Mouse (Mus musculus) kidney, postnatal 0 days (tissue): Measurements from ENCODE around the gene Ino80b. TPM values are rescaled to one million over a fixed set of nuclear protein-coding genes. Genes with fewer than 3 reads are reported as not detected.

Experiments used
- ATAC-seq: fragments of 200-750 bp; cut with Nextera tagmentation; replicated peaks from 2 replicates; pipeline ENCODE4 v1.8.0; 2017; ENCODE audit warnings: low read depth, moderate number of reproducible peaks, moderate TSS enrichment, moderate library complexity; ENCODE audit not compliant: low FRiP score
- DNase-seq: peaks from one replicate; pipeline ENCODE4 v3.0.0-alpha.2; 2016; ENCODE audit warnings: low spot score
- H3K27ac ChIP-seq: fragments of 300-500 bp; sonication (generic); 2 replicates; pipeline ENCODE4 v1.5.1; 2014; ENCODE audit warnings: mild to moderate bottlenecking
- H3K27me3 ChIP-seq: fragments of 300-500 bp; sonication (generic); 2 replicates; pipeline ENCODE4 v1.6.1; 2014; ENCODE audit warnings: low read length, mixed read lengths; ENCODE audit not compliant: insufficient read depth
- H3K36me3 ChIP-seq: fragments of 300-500 bp; sonication (generic); 2 replicates; pipeline ENCODE4 v1.6.1; 2014; ENCODE audit warnings: low read length, mixed read lengths; ENCODE audit not compliant: insufficient read depth
- H3K4me1 ChIP-seq: fragments of 300-500 bp; sonication (generic); replicated peaks from 2 replicates; pipeline ENCODE4 v1.6.1; 2014; ENCODE audit warnings: antibody characterized with exemption, low read length, mixed read lengths; ENCODE audit not compliant: insufficient read depth
- H3K4me2 ChIP-seq: fragments of 300-500 bp; sonication (generic); 2 replicates; pipeline ENCODE4 v1.6.1; 2014; ENCODE audit warnings: mild to moderate bottlenecking, low read length, moderate library complexity, mixed read lengths
- H3K4me3 ChIP-seq: fragments of 300-500 bp; sonication (generic); replicated peaks from 2 replicates; pipeline ENCODE4 v1.5.1; 2014; ENCODE audit warnings: low read depth, low read length
- H3K9ac ChIP-seq: fragments of 300-500 bp; sonication (generic); 2 replicates; pipeline ENCODE4 v1.6.1; 2014; ENCODE audit warnings: low read depth, low read length
- H3K9me3 ChIP-seq: fragments of 300-500 bp; sonication (generic); replicated peaks from 2 replicates; pipeline ENCODE4 v1.6.1; 2016; ENCODE audit warnings: low read length, inconsistent platforms, mixed read lengths
- CTCF ChIP-seq: IDR thresholded peaks from 2 replicates; pipeline ENCODE4 v1.5.1; 2016; ENCODE audit warnings: antibody characterized with exemption, low read depth, mild to moderate bottlenecking, moderate library complexity
- WGBS: fragments of 180-500 bp; shearing (Covaris S2); extraction: QIAGEN DNeasy Blood & Tissue Kit; methylation state at CpG from one replicate; pipeline ENCODE4 v1.1.7; 2014; 5-methylcytosine and 5-hydroxymethylcytosine counted together
- polyA plus RNA-seq: library from polyadenylated mRNA; unstranded; fragments of >200 nt; fragmentation: Nextera tagmentation; extraction: Ambion mirVana; gene quantifications from 2 replicates; pipeline ENCODE4 v1.2.1, GENCODE M21; 2015

Ino80b gene
- polyA plus RNA-seq, 1 experiment from 2014 or later, result 16.2 TPM

DNA sequence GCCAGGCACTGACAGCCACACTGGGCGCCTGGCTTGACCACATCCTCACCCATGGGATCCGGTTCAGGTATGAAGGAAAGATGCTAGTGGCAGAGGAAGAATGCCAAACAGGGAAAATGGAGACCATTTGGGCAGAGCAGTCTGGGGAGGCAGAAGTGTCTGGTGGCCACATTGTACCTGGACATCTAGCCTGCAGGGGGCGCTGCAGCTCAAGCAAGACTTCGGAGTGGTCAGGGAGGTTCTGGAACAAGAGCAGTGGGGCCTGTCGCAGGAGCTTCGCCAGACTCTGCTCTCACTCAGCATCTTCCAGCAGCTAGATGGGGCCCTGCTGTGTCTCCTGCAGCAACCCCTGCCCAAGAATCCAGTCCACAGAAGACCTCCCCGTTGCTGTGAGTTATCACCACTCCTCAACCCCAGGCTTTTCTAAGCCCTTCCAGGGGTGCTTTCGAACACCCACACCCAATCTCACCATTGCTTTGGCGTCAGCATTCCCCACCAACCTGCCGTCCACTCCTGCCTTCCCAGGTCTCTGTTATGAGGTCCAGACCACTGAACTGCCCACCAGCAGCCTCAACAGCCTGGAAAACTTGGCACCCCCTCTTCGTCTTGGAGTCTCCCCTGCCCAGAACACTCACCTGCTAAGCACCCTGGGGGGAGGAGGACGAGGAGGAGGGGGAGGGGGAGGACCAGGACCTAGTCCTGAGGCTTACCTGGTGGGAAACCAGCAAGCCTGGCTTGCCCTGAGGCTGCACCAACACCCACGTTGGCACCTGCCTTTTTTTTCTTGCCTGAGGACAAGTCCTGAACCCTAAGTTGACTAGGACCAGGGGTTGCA lies 17.4 kb downstream of the Ino80b start:
- DNase-seq (peak; percentile 93), ATAC-seq (peak; percentile 59)
- peak overlapping the region; percentile 83 for H3K4me2 ChIP-seq
- peaks cover 14% of the 10 kb centered on the region for H3K4me1 ChIP-seq
- H3K27ac ChIP-seq, result no peak overlapping the region
- H3K4me3 ChIP-seq, result no peak overlapping the region
- H3K36me3 ChIP-seq, result no peaks in the 10 kb centered on the region
- no peaks in the 10 kb centered on the region for H3K9me3 ChIP-seq
- TF ChIP-seq CTCF, result peak; percentile 88
- H3K9ac ChIP-seq, result peak overlapping the region; percentile 89; the same call in 1 of the 2 replicates
- no peaks in the 10 kb centered on the region for H3K27me3 ChIP-seq
- 39% methylated on average over 13 of the region's 13 CpGs for whole genome bisulfite sequencing

DNA sequence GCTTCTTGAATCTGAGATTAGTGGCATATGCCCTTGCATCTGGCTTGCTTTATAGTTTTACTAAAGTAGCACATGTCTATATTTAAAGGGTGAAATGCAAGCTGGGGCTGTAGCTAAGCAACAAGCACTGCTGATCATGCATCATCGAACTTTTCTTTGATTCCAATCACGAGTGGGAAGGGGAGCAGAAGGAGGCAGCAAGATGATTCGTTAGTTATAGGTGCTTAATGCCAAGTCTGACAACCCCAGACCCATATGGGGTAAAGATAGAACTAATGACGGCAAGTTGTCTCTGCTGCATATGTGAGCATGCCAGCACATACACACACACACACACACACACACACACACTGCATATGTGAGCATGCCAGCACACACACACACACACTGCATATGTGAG lies 21.1 kb downstream of the Ino80b start:
- WGBS, result 71% methylated on average over 4 of the region's 4 CpGs
- H3K27ac ChIP-seq, result no peak overlapping the region
- no peak overlapping the region for H3K9ac ChIP-seq
- no peak overlapping the region for H3K4me2 ChIP-seq
- no peak for DNase-seq
- no peaks in the 10 kb centered on the region for H3K9me3 ChIP-seq
- no peak for ATAC-seq
- H3K4me1 ChIP-seq, result peaks cover 19% of the 10 kb centered on the region
- no peak overlapping the region for H3K4me3 ChIP-seq
- TF ChIP-seq CTCF, result no peak
- no peaks in the 10 kb centered on the region for H3K36me3 ChIP-seq
- no peaks in the 10 kb centered on the region for H3K27me3 ChIP-seq

GRCm38 (mm10) chr6:83103130-83103650 lies 22.0 kb downstream of the Ino80b start:
- Histone ChIP-seq H3K36me3 (no peaks in the 10 kb centered on the region), H3K27ac (no peak overlapping the region), H3K4me2 (peak overlapping the region; percentile 81; the same call in 1 of the 2 replicates), H3K4me1 (peaks cover 19% of the 10 kb centered on the region), H3K9ac (peak overlapping the region; percentile 81), H3K9me3 (no peaks in the 10 kb centered on the region), H3K27me3 (no peaks in the 10 kb centered on the region), H3K4me3 (no peak overlapping the region)
- ATAC-seq (no peak), DNase-seq (no peak)
- no peak for TF ChIP-seq CTCF
- WGBS, result 58% methylated on average over 11 of the region's 11 CpGs

DNA sequence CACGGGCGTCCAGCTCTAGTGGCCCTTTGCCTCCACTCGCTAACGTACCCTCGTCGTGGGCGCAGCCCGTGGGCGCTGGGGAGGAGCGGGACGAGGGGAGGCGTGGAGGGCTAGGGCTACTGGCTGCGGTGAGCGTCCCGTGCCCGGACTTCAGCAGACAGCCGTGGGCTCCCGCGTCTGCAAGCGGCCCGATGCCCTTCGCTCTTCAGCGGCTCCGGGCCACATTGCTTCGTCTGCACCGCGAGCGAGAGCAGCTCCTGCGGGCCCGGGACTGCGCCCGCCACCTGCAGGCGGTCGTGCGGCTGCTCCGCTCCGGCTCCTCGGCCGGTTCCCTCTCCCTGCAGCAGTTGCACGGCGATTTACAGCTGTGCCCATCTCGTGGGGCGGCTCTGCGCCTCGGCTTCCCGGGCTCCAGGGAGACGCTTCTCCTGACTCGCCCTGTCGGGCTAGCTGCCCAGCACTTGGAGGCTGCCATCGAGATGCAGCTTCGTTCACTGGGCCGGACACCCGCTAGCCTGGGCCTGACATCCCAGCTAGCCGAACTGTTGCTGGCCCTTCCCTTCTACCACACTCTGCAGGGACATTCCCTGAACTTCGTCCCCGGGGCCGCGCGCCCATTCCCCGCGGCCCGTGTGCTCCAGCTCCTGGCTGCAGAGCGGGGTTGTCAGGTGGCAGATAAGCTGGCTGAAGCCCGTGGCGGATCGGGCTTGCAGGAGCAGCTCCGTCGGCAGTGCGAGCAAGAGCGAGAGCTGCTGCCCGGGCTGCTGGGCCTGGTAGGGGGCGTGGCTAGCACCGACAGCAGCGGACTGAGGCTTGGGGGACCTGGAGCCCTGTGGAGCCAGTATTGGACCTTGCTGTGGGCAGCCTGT lies 23.3 kb downstream of the Ino80b start:
- Histone ChIP-seq H3K4me1 (peaks cover 19% of the 10 kb centered on the region), H3K4me2 (peak overlapping the region; percentile 81), H3K9me3 (no peaks in the 10 kb centered on the region), H3K27ac (peak overlapping the region; percentile 83), H3K36me3 (no peaks in the 10 kb centered on the region), H3K4me3 (peak overlapping the region; percentile 71), H3K27me3 (no peaks in the 10 kb centered on the region), H3K9ac (peak overlapping the region; percentile 81)
- ATAC-seq (peak; percentile 67), DNase-seq (peak; percentile 80)
- WGBS, result under 1% methylated on average over 63 of the region's 74 CpGs
- TF ChIP-seq CTCF, result peak; percentile 69

- no peaks in the 10 kb centered on the region for H3K36me3 ChIP-seq
- H3K27ac ChIP-seq, result peak within 1 kb of the TSS; percentile 83
- peak within 1 kb of the TSS; percentile 71 for H3K4me3 ChIP-seq
- TF ChIP-seq CTCF, result peak; percentile 74
- under 1% methylated on average over 25 of the region's 25 CpGs for WGBS
- ATAC-seq (peak; percentile 88), DNase-seq (peak; percentile 96)
- peak within 1 kb of the TSS; percentile 81 for H3K4me2 ChIP-seq
- no peaks in the 10 kb centered on the region for H3K27me3 ChIP-seq
- H3K4me1 ChIP-seq, result peaks cover 19% of the 10 kb centered on the region
- no peaks in the 10 kb centered on the region for H3K9me3 ChIP-seq
- peak within 1 kb of the TSS; percentile 81 for H3K9ac ChIP-seq
Observed at GRCm38 (mm10) chr6:83101316-83101687, 23.9 kb downstream of the Ino80b start, which contains the start of the genes Ccdc142 and Gm42688. Gene Ccdc142 (plus strand): TSS chr6:83101601. Gene Gm42688 (plus strand): TSS chr6:83101617.

DNA sequence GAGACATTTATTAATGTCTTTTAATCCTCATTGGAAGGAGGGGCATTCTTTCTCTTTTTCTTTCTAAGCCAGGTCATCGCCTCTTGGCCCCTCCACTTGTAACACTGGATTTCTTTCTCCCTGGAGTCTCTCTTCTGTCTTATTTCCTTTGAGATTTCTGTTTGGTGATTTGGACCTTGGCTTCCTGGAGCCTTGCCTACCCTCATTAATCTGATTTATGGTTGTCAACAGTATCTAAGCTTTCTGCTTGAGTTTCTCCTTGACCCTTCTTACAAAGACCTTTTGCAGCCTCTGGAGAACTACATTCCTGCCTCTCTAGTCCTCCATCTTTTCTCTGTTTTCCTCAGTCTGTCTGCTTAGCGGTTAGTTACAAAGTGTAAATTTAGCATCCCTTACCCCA lies 26.8 kb downstream of the Ino80b start:
- H3K4me1 ChIP-seq, result peaks cover 18% of the 10 kb centered on the region
- no peak overlapping the region for H3K4me2 ChIP-seq
- no peak overlapping the region for H3K9ac ChIP-seq
- H3K27ac ChIP-seq, result 0 out of 2 replicates have a peak overlapping the region, but pooled peaks have one; percentile 5
- WGBS, result 13% methylated on average over 2 of the region's 2 CpGs
- H3K9me3 ChIP-seq, result no peaks in the 10 kb centered on the region
- ATAC-seq (no peak), DNase-seq (peak; percentile 89)
- H3K27me3 ChIP-seq, result no peaks in the 10 kb centered on the region
- no peak for TF ChIP-seq CTCF
- no peak overlapping the region for H3K4me3 ChIP-seq
- no peaks in the 10 kb centered on the region for H3K36me3 ChIP-seq
